In the genomic region with DNA sequence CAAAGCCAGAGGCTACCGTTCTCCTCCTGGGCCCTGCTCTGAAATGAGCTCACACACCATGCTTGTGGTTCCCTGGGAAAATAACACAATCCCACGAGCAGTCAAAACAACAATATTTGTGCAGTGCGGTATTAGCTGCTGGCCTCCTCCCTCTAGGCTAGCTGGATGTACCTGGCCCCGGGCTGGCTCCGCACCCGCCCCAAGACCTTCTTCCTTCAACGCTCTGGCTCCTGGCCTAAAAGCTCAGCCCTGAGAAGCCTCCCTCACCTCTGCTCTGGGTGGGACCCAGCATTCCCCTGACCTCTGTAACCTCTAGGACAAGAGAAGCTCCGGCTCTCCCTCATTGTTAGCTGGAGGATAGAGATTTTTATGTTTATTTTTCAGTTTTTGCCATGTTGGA, we compare ENCODE assay signal across 1 mouse cellular context.
TF ChIP-seq lines count a peak whose summit lies in the region.

No protein-coding gene starts in this region.

TF ChIP-seq in ES-E14, 5 proteins besides CTCF, POLR2A, EP300 and RAD21:
- no peak for TF ChIP-seq ZC3H11A (IDR thresholded peaks at IDR 0.05; ENCODE audit: borderline replicate concordance, low read depth, low read length)
- TF ChIP-seq MAFK (IDR thresholded peaks at IDR 0.05; ENCODE audit: insufficient read depth, low read depth, low read length): no peak
